Mouse (Mus musculus) heart, postnatal 10 days (tissue): ENCODE measurements at regions not wholly inside any gene's neighbourhood (a gene's known extent, or its start where the extent isn't known, plus 50 kb on each side); places are given as distances from the start of the nearest gene placed in this dataset.
"Not testable (repeated sequence)": the region's sequence is repeated elsewhere in the genome, so short reads cannot be mapped to it uniquely, and the experiment has no call there.

Experiments used
- DNase-seq, 2 experiments: peaks; one replicate each; pipeline ENCODE4 v3.0.0; 2021
- intact Hi-C: fragments of 180-260 bp; cut with DNase I; formaldehyde crosslinking; loops from one replicate; pipeline ENCODE4 v1.15.1; 2025

DNA sequence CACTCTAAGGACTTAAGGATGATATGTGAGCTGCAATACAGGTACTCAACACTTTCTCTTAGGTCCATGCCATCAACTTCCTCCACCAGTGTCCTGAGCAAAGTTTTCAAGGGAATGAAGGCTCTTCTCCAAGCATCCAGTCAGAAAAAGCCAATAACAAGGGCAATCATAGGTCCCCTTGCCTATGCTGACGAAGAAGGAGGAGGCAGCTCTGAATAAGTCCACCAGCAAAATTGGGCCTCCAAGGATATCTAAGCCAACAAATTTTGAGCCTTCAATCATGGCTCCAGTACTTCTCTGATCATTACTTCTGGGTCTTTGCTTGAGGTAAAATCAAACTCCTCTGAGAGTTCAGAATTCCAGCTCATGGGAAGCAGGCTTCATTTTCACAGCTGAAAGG lies 293.1 kb downstream of the Snurf start:
- intact Hi-C loops = not testable (repeated sequence)
- DNase-seq = peak; percentile 8 to 16
